Mouse (Mus musculus) bone marrow, adult 2 months (tissue): Measurements from ENCODE around the gene Vac14.

Experiments used
- CTCF ChIP-seq: fragments of 200-500 bp; IDR thresholded peaks from 2 replicates; pipeline ENCODE4 v1.5.1; 2011; ENCODE audit warnings: low read length, control low read depth; ENCODE audit not compliant: control insufficient read depth, insufficient read depth
- POLR2A ChIP-seq: fragments of 200-500 bp; IDR thresholded peaks from 2 replicates; pipeline ENCODE4 v1.6.1; 2011; ENCODE audit warnings: low read depth, mild to moderate bottlenecking, control low read depth, low read length, borderline replicate concordance; ENCODE audit not compliant: control insufficient read depth

GRCm38 (mm10) chr8:110676702-110677101 is 58.3 kb downstream of the Vac14 start:
- no peak for TF ChIP-seq CTCF
- TF ChIP-seq POLR2A = no peak
